Mouse (Mus musculus) heart, embryonic 16.5 days (tissue): Measurements from ENCODE around the gene E2f3. TPM values are rescaled to one million over a fixed set of nuclear protein-coding genes. Genes with fewer than 3 reads are reported as not detected.

ENCODE experiments used
- ATAC-seq: fragments of 200-750 bp; cut with Nextera tagmentation; replicated peaks from 2 replicates; pipeline ENCODE4 v1.8.0; 2017; ENCODE audit warnings: moderate number of reproducible peaks; ENCODE audit not compliant: insufficient read depth, low FRiP score; ENCODE audit errors: extremely low read depth
- H3K27ac ChIP-seq: fragments of 300-500 bp; sonication (generic); 2 replicates; pipeline ENCODE4 v1.5.1; 2014; ENCODE audit warnings: mild to moderate bottlenecking, low read length, control low read depth, moderate library complexity
- H3K27me3 ChIP-seq: fragments of 300-500 bp; sonication (generic); 2 replicates; pipeline ENCODE4 v1.6.1; 2014; ENCODE audit warnings: low read length, mixed read lengths; ENCODE audit not compliant: control insufficient read depth, insufficient read depth
- H3K36me3 ChIP-seq: fragments of 300-500 bp; sonication (generic); 2 replicates; pipeline ENCODE4 v1.6.1; 2014; ENCODE audit not compliant: control insufficient read depth, insufficient read depth
- H3K4me1 ChIP-seq: fragments of 300-500 bp; sonication (generic); 2 replicates; pipeline ENCODE4 v1.6.1; 2014; ENCODE audit warnings: low read length, mixed read lengths; ENCODE audit not compliant: control insufficient read depth, insufficient read depth
- H3K4me2 ChIP-seq: fragments of 300-500 bp; sonication (generic); 2 replicates; pipeline ENCODE4 v1.6.1; 2014; ENCODE audit warnings: low read depth, mild to moderate bottlenecking, control low read depth, low read length
- H3K4me3 ChIP-seq: fragments of 300-500 bp; sonication (generic); 2 replicates; pipeline ENCODE4 v1.5.1; 2014; ENCODE audit warnings: mild to moderate bottlenecking, control low read depth, low read length
- H3K9ac ChIP-seq: fragments of 300-500 bp; sonication (generic); 2 replicates; pipeline ENCODE4 v1.6.1; 2014; ENCODE audit warnings: low read length, control low read depth
- H3K9me3 ChIP-seq: fragments of 300-500 bp; sonication (generic); replicated peaks from 2 replicates; pipeline ENCODE4 v1.6.1; 2016; ENCODE audit warnings: low read length; ENCODE audit not compliant: control insufficient read depth
- WGBS: fragments of 180-500 bp; shearing (Covaris S2); extraction: QIAGEN DNeasy Blood & Tissue Kit; methylation state at CpG from one replicate; pipeline ENCODE4 v1.1.7; 2014; 5-methylcytosine and 5-hydroxymethylcytosine counted together
- polyA plus RNA-seq: library from polyadenylated mRNA; unstranded; fragments of >200 nt; fragmentation: Nextera tagmentation; extraction: Ambion mirVana; gene quantifications from 2 replicates; pipeline ENCODE4 v1.2.1, GENCODE M21; 2015

The E2f3 gene
- polyA plus RNA-seq, 1 experiment from 2014 or later: 7.1 TPM

- Histone ChIP-seq H3K27me3 (no peaks in the 10 kb centered on the region), H3K9me3 (no peaks in the 10 kb centered on the region), H3K4me3 (peak overlapping the region; percentile 90), H3K4me2 (peak overlapping the region; percentile 96), H3K9ac (peak overlapping the region; percentile 100), H3K4me1 (peaks cover 35% of the 10 kb centered on the region), H3K36me3 (no peaks in the 10 kb centered on the region), H3K27ac (peak overlapping the region; percentile 97)
- no peak for ATAC-seq
- WGBS: under 1% methylated on average over 35 of the region's 35 CpGs
These were observed 2.2 kb downstream of the E2f3 start for GRCm38 (mm10) chr13:29983523-29984191.

- Histone ChIP-seq H3K9me3 (no peaks in the 10 kb centered on the region), H3K27ac (peak overlapping the region; percentile 97), H3K27me3 (no peaks in the 10 kb centered on the region), H3K9ac (peak overlapping the region; percentile 100), H3K4me1 (peaks cover 36% of the 10 kb centered on the region), H3K4me3 (peak overlapping the region; percentile 90), H3K4me2 (peak overlapping the region; percentile 96), H3K36me3 (no peaks in the 10 kb centered on the region)
- WGBS: 19% methylated on average over 6 of the region's 6 CpGs
- ATAC-seq: no peak
These were observed 2.8 kb downstream of the E2f3 start for GRCm38 (mm10) chr13:29983037-29983436.

GRCm38 (mm10) chr13:29982400-29982799 is 3.5 kb downstream of the E2f3 start:
- peak overlapping the region; percentile 14; the same call in 1 of the 2 replicates for H3K4me2 ChIP-seq
- ATAC-seq: no peak
- no peak overlapping the region for H3K9ac ChIP-seq
- no peak overlapping the region for H3K4me3 ChIP-seq
- no peaks in the 10 kb centered on the region for H3K36me3 ChIP-seq
- no peaks in the 10 kb centered on the region for H3K9me3 ChIP-seq
- H3K27me3 ChIP-seq: no peaks in the 10 kb centered on the region
- WGBS: 63% methylated on average over 3 of the region's 3 CpGs
- no peak overlapping the region for H3K27ac ChIP-seq
- peaks cover 42% of the 10 kb centered on the region for H3K4me1 ChIP-seq

GRCm38 (mm10) chr13:29979140-29979564 is 6.7 kb downstream of the E2f3 start:
- Histone ChIP-seq H3K4me2 (no peak overlapping the region), H3K9ac (no peak overlapping the region)
- 62% methylated on average over 7 of the region's 7 CpGs for WGBS

GRCm38 (mm10) chr13:29977358-29977757 is 8.5 kb downstream of the E2f3 start:
- H3K4me1 ChIP-seq: peaks cover 48% of the 10 kb centered on the region
- no peak overlapping the region for H3K9ac ChIP-seq
- H3K27ac ChIP-seq: no peak overlapping the region
- 62% methylated on average over 11 of the region's 11 CpGs for WGBS
- no peaks in the 10 kb centered on the region for H3K27me3 ChIP-seq
- H3K9me3 ChIP-seq: no peaks in the 10 kb centered on the region
- H3K4me2 ChIP-seq: no peak overlapping the region
- no peak for ATAC-seq
- H3K36me3 ChIP-seq: no peaks in the 10 kb centered on the region
- no peak overlapping the region for H3K4me3 ChIP-seq

More at GRCm38 (mm10) chr13:29979140-29979564, 6.7 kb downstream of the E2f3 start:
- Histone ChIP-seq H3K36me3 (no peaks in the 10 kb centered on the region), H3K4me3 (no peak overlapping the region), H3K27me3 (no peaks in the 10 kb centered on the region), H3K27ac (no peak overlapping the region), H3K9me3 (no peaks in the 10 kb centered on the region), H3K4me1 (peaks cover 47% of the 10 kb centered on the region)
- no peak for ATAC-seq

- Histone ChIP-seq H3K4me2 (no peak overlapping the region), H3K4me1 (peaks cover 25% of the 10 kb centered on the region), H3K9me3 (no peaks in the 10 kb centered on the region), H3K27me3 (no peaks in the 10 kb centered on the region), H3K4me3 (no peak overlapping the region), H3K27ac (no peak overlapping the region), H3K9ac (no peak overlapping the region), H3K36me3 (no peaks in the 10 kb centered on the region)
- no peak for ATAC-seq
- 86% methylated on average over 5 of the region's 5 CpGs for WGBS
These were observed 11.8 kb downstream of the E2f3 start for GRCm38 (mm10) chr13:29974066-29974465.

GRCm38 (mm10) chr13:29973610-29974009 is 12.3 kb downstream of the E2f3 start:
- Histone ChIP-seq H3K9ac (no peak overlapping the region), H3K4me2 (no peak overlapping the region), H3K27me3 (no peaks in the 10 kb centered on the region), H3K4me1 (peaks cover 23% of the 10 kb centered on the region), H3K36me3 (no peaks in the 10 kb centered on the region), H3K9me3 (no peaks in the 10 kb centered on the region), H3K27ac (no peak overlapping the region), H3K4me3 (no peak overlapping the region)
- ATAC-seq: no peak
- 56% methylated on average over 6 of the region's 6 CpGs for WGBS

- Histone ChIP-seq H3K27ac (no peak overlapping the region), H3K9ac (no peak overlapping the region), H3K9me3 (no peaks in the 10 kb centered on the region), H3K4me1 (peaks cover 24% of the 10 kb centered on the region), H3K36me3 (peaks cover 7% of the 10 kb centered on the region; the same call in 1 of the 2 replicates), H3K27me3 (no peaks in the 10 kb centered on the region), H3K4me2 (no peak overlapping the region), H3K4me3 (no peak overlapping the region)
- no peak for ATAC-seq
- WGBS: 91% methylated on average over 7 of the region's 7 CpGs
These were observed 15.5 kb downstream of the E2f3 start for GRCm38 (mm10) chr13:29970333-29970732.

- no peak for ATAC-seq
- no peaks in the 10 kb centered on the region for H3K9me3 ChIP-seq
- 59% methylated on average over 7 of the region's 7 CpGs for WGBS
- H3K9ac ChIP-seq: no peak overlapping the region
- H3K4me1 ChIP-seq: peaks cover 20% of the 10 kb centered on the region
- H3K27me3 ChIP-seq: no peaks in the 10 kb centered on the region
- no peak overlapping the region for H3K4me2 ChIP-seq
- H3K27ac ChIP-seq: no peak overlapping the region
- H3K36me3 ChIP-seq: peaks cover 7% of the 10 kb centered on the region
- no peak overlapping the region for H3K4me3 ChIP-seq
These were observed 17.2 kb downstream of the E2f3 start for GRCm38 (mm10) chr13:29968636-29969035.
